Mouse (Mus musculus) left cerebral cortex, adult 8-10 months (tissue): Measurements from ENCODE around the gene Vwa3a. TPM values are rescaled to one million over a fixed set of nuclear protein-coding genes. Genes with fewer than 3 reads are reported as not detected.
"Not testable (repeated sequence)": the region's sequence is repeated elsewhere in the genome, so short reads cannot be mapped to it uniquely, and the experiment has no call there.

Source experiments
- DNase-seq, 2 experiments: peaks; one replicate each; pipeline ENCODE4 v3.0.0; 2022; ENCODE audit warnings: low spot score in 2 of 2
- total RNA-seq, 4 experiments: library from RNA; stranded (reverse); gene quantifications; 2 replicates each; pipeline ENCODE4 v1.2.4; 2022

Gene Vwa3a
- total RNA-seq = 10 to 100 TPM; 15.4 to 20.7 (median 15.9) TPM

- no peak for DNase-seq
Observed at GRCm38 (mm10) chr7:120739018-120739417, at the start of gene Vwa3a. TSS of gene Vwa3a (plus strand) at chr7:120739318.

- no peak for DNase-seq
Observed at GRCm38 (mm10) chr7:120690634-120691033, 48.5 kb upstream of the Vwa3a start.

GRCm38 (mm10) chr7:120693831-120694375 is 45.2 kb upstream of the Vwa3a start:
- DNase-seq = no peak

- DNase-seq = no peak
Observed at GRCm38 (mm10) chr7:120695196-120695595, 43.9 kb upstream of the Vwa3a start.

- DNase-seq = no peak
Observed at GRCm38 (mm10) chr7:120695641-120696040, 43.5 kb upstream of the Vwa3a start.

GRCm38 (mm10) chr7:120696331-120696730 is 42.8 kb upstream of the Vwa3a start:
- DNase-seq = no peak

- DNase-seq = no peak
Observed at GRCm38 (mm10) chr7:120699586-120699985, 39.5 kb upstream of the Vwa3a start.

GRCm38 (mm10) chr7:120703888-120704287 is 35.2 kb upstream of the Vwa3a start:
- no peak for DNase-seq

GRCm38 (mm10) chr7:120712071-120712470 is 27.0 kb upstream of the Vwa3a start:
- peak in 1 of 2 experiments; percentile 24 for DNase-seq

GRCm38 (mm10) chr7:120713225-120713624 is 25.9 kb upstream of the Vwa3a start:
- DNase-seq = no peak

GRCm38 (mm10) chr7:120713951-120714350 is 25.2 kb upstream of the Vwa3a start:
- not testable (repeated sequence) for DNase-seq

GRCm38 (mm10) chr7:120717261-120717660 is 21.9 kb upstream of the Vwa3a start:
- no peak for DNase-seq

GRCm38 (mm10) chr7:120721051-120721450 is 18.1 kb upstream of the Vwa3a start:
- DNase-seq = no peak

GRCm38 (mm10) chr7:120721456-120721855 is 17.7 kb upstream of the Vwa3a start:
- no peak for DNase-seq

GRCm38 (mm10) chr7:120722063-120722462 is 17.1 kb upstream of the Vwa3a start:
- DNase-seq = no peak

GRCm38 (mm10) chr7:120722839-120723278 is 16.3 kb upstream of the Vwa3a start:
- peak in 1 of 2 experiments; percentile 47 for DNase-seq

GRCm38 (mm10) chr7:120727581-120727980 is 11.5 kb upstream of the Vwa3a start:
- DNase-seq = no peak

- DNase-seq = no peak
Observed at GRCm38 (mm10) chr7:120729635-120730034, 9.5 kb upstream of the Vwa3a start.

GRCm38 (mm10) chr7:120732906-120733305 is 6.2 kb upstream of the Vwa3a start:
- no peak for DNase-seq

- DNase-seq = peak in 1 of 2 experiments; percentile 41
Observed at GRCm38 (mm10) chr7:120739558-120740101, 512 bp downstream of the Vwa3a start.

GRCm38 (mm10) chr7:120743366-120744351 is 4.5 kb downstream of the Vwa3a start:
- no peak for DNase-seq

GRCm38 (mm10) chr7:120744606-120745005 is 5.5 kb downstream of the Vwa3a start:
- DNase-seq = no peak
